20 mouse cellular contexts compared by ENCODE assay signal in genomic region chr5:54006845-54007244, GRCm38 (mm10). TPM values are rescaled to one million over a fixed set of nuclear protein-coding genes. Genes with fewer than 3 reads are reported as not detected.
DNase-seq lines count a peak whose midpoint lies in the region; ATAC-seq and TF ChIP-seq lines count a peak whose summit lies in the region.
"Had no signal": no experiment of that assay in that cellular context is flagged by ENCODE, and none has a peak within 500 bp of the region (broad histone marks: within the 10 kb centered on the region; RNA-seq: fewer than 3 reads in every experiment).

No protein-coding gene starts in this region.

- DNase-seq in gastrocnemius, adult 2 months: no peak
- DNase-seq in gastrocnemius, postnatal 36 days: no peak
- no peak for DNase-seq in G1E (ENCODE audit: low spot score)
- peak in 2 of 3 experiments; percentile 27 to 31 for DNase-seq in liver, embryonic 14.5 days (ENCODE audit: low read depth in 3 of 3, low spot score in 3 of 3)
- DNase-seq in testis, postnatal 14 days (ENCODE audit: low spot score): no peak
- DNase-seq in kidney, adult 11 months: no peak
- DNase-seq: adrenal gland, adult 2 months; adrenal gland, postnatal 36 days; B cell, adult 2 months; cerebellum, adult 11 months; cerebellum, adult 9-10 months; cerebellum, postnatal 25 days; gastrocnemius, postnatal 14 days had no signal

- peak; percentile 66 for ATAC-seq in G1E (ENCODE audit: extremely low read depth, insufficient number of reproducible peaks, low FRiP score, poor library complexity, severe bottlenecking)
- peak; percentile 45; the same call in 1 of the 2 replicates for ATAC-seq in liver, embryonic 14.5 days (ENCODE audit: insufficient read depth)
- ATAC-seq in megakaryocyte-erythroid progenitor cell, adult 5-6 weeks (replicated peaks; ENCODE audit: low FRiP score, low TSS enrichment, poor library complexity, severe bottlenecking): peak; percentile 73
- ATAC-seq: forebrain, embryonic 16.5 days had no signal

- H3K4me2 ChIP-seq in liver, embryonic 14.5 days (ENCODE audit: low read depth): no peak overlapping the region
- H3K4me2 ChIP-seq: embryonic facial prominence, embryonic 12.5 days; forebrain, embryonic 12.5 days; heart, embryonic 12.5 days; hindbrain, embryonic 14.5 days had no signal

- TF ChIP-seq EP300 in liver, embryonic 14.5 days (IDR thresholded peaks at IDR 0.05; ENCODE audit: low read depth): peak; percentile 45; the same call in 1 of the 2 replicates

- intact Hi-C loops in gastrocnemius, adult 2 months (cut with DNase I): no loop called here
- intact Hi-C loops in gastrocnemius, postnatal 36 days (cut with DNase I): loop anchor here (5.0 kb wide), 1 partner anchor 35 kb away; no protein-coding TSS in a partner anchor

- peaks cover 31% of the 10 kb centered on the region for H3K4me1 ChIP-seq in G1E (ENCODE audit: insufficient read depth, low read depth, low read length)
- H3K4me1 ChIP-seq in liver, embryonic 14.5 days (replicated peaks; ENCODE audit: control insufficient read depth in 2 of 2, insufficient read depth in 2 of 2, low read length in 1 of 2): peaks cover 2 to 3% of the 10 kb centered on the region in 2 experiments; a peak in 2 of 4 replicates

- H3K27me3 ChIP-seq in G1E (ENCODE audit: insufficient read depth, low read length): no peaks in the 10 kb centered on the region
- no peaks in the 10 kb centered on the region for H3K27me3 ChIP-seq in liver, embryonic 14.5 days (ENCODE audit: control insufficient read depth, insufficient read depth, low read length)
- H3K27me3 ChIP-seq: embryonic facial prominence, embryonic 12.5 days; forebrain, embryonic 12.5 days; heart, embryonic 12.5 days had no signal

- WGBS in liver, embryonic 14.5 days (ENCODE audit: insufficient replicate concordance): 44% methylated on average over 1 of the region's 1 CpGs

- no peak overlapping the region for H3K9ac ChIP-seq in liver, embryonic 14.5 days (replicated peaks)
- H3K9ac ChIP-seq: embryonic facial prominence, embryonic 12.5 days; forebrain, embryonic 12.5 days; heart, embryonic 12.5 days; hindbrain, embryonic 14.5 days had no signal

- H3K36me3 ChIP-seq in G1E (replicated peaks): peaks cover 19% of the 10 kb centered on the region
- H3K36me3 ChIP-seq in liver, embryonic 14.5 days (replicated peaks; ENCODE audit: control insufficient read depth, insufficient read depth, low read depth): no peaks in the 10 kb centered on the region
- H3K36me3 ChIP-seq: embryonic facial prominence, embryonic 12.5 days; forebrain, embryonic 12.5 days; heart, embryonic 12.5 days had no signal

- H3K9me3 ChIP-seq in G1E (replicated peaks): no peaks in the 10 kb centered on the region
- H3K9me3 ChIP-seq in liver, embryonic 14.5 days (ENCODE audit: control insufficient read depth, low read length): no peaks in the 10 kb centered on the region
- H3K9me3 ChIP-seq: embryonic facial prominence, embryonic 12.5 days; forebrain, embryonic 12.5 days; heart, embryonic 12.5 days; hindbrain, embryonic 10.5 days had no signal

- no peak overlapping the region for H3K4me3 ChIP-seq in gastrocnemius, adult 2 months
- H3K4me3 ChIP-seq in G1E (ENCODE audit: low read depth, low read length): no peak overlapping the region
- H3K4me3 ChIP-seq in liver, embryonic 14.5 days (ENCODE audit: insufficient read depth in 1 of 2, low read depth in 2 of 2, low read length in 2 of 2): no peak overlapping the region
- H3K4me3 ChIP-seq: embryonic facial prominence, embryonic 12.5 days; forebrain, embryonic 12.5 days; heart, embryonic 12.5 days; hindbrain, embryonic 10.5 days had no signal

- no peak for TF ChIP-seq CTCF in gastrocnemius, adult 2 months (IDR thresholded peaks at IDR 0.05)
- no peak for TF ChIP-seq CTCF in G1E (IDR thresholded peaks at IDR 0.05; ENCODE audit: low read depth, low read length)
- no peak for TF ChIP-seq CTCF in liver, embryonic 14.5 days (IDR thresholded peaks at IDR 0.05; ENCODE audit: low read depth)

- H3K27ac ChIP-seq in gastrocnemius, adult 2 months: peak overlapping the region; percentile 57; the same call in 1 of the 2 replicates
- H3K27ac ChIP-seq in liver, embryonic 14.5 days: no peak overlapping the region
- H3K27ac ChIP-seq: embryonic facial prominence, embryonic 12.5 days; forebrain, embryonic 12.5 days; hindbrain, embryonic 10.5 days; hindbrain, embryonic 14.5 days had no signal

RNA-seq across cellular contexts. Expression of gene Stim2, which starts 8.5 kb away (rescaled TPM):
- total RNA-seq in gastrocnemius, adult 2 months (2021): 10 to 100 TPM; 34.1 to 58.6 TPM
- 10 to 100 TPM; 35.7 to 49.3 TPM for total RNA-seq in gastrocnemius, postnatal 36 days (2021)
- total RNA-seq in G1E (2014; fragmentation: Nextera tagmentation): 12.0 and 16.0 TPM in 2 replicates
- total RNA-seq in G1E (2017): 22.9 and 24.7 TPM in 2 replicates
- polyA plus RNA-seq in G1E (2012): 6.1 and 11.2 TPM in 2 replicates
- 2.0 and 2.2 TPM in 2 replicates for polyA plus RNA-seq in liver, embryonic 14.5 days (2012; rRNA removed)
- polyA plus RNA-seq in liver, embryonic 14.5 days (2014; fragmentation: Nextera tagmentation; extraction: Ambion mirVana): 4.2 and 4.4 TPM in 2 replicates
- total RNA-seq in megakaryocyte-erythroid progenitor cell, adult 5-6 weeks (2014; fragmentation: Nextera tagmentation): 5.7 and 12.5 TPM in 2 replicates
- 10.6 and 19.9 TPM in 2 replicates for total RNA-seq in megakaryocyte-erythroid progenitor cell, adult 5-6 weeks (2017)

Comparison
In these comparisons a context has a peak if more than half of its experiments do, and no peak if none do; other contexts are left out.
1. DNase-seq: peak in liver, embryonic 14.5 days (2 of 3); none in gastrocnemius, adult 2 months (single experiment), gastrocnemius, postnatal 36 days (0 of 2), G1E (single experiment), testis, postnatal 14 days (single experiment) and kidney, adult 11 months (single experiment).
2. Peak in every context shown above with its lines, with median percentiles within 50 percentile points of each other: ATAC-seq.